Mouse (Mus musculus) stomach, embryonic 14.5 days (tissue): ENCODE data around the gene Ccser2. TPM values are rescaled to one million over a fixed set of nuclear protein-coding genes. Genes with fewer than 3 reads are reported as not detected.

ENCODE experiments used
- ATAC-seq: fragments of 200-750 bp; cut with Nextera tagmentation; 2 replicates; pipeline ENCODE4 v1.8.0; 2017; ENCODE audit warnings: low read depth, moderate TSS enrichment; ENCODE audit not compliant: insufficient number of reproducible peaks, insufficient read depth, low FRiP score
- H3K27ac ChIP-seq: fragments of 300-500 bp; sonication (generic); 2 replicates; pipeline ENCODE4 v1.5.1; 2014; ENCODE audit warnings: mild to moderate bottlenecking, low read length, moderate library complexity, mixed read lengths
- H3K27me3 ChIP-seq: fragments of 300-500 bp; sonication (generic); 2 replicates; pipeline ENCODE4 v1.6.1; 2014; ENCODE audit warnings: low read length, control low read depth, mixed read lengths; ENCODE audit not compliant: control insufficient read depth, insufficient read depth
- H3K36me3 ChIP-seq: fragments of 300-500 bp; sonication (generic); 2 replicates; pipeline ENCODE4 v1.6.1; 2014; ENCODE audit warnings: mild to moderate bottlenecking, control low read depth, low read length, moderate library complexity, mixed read lengths; ENCODE audit not compliant: control insufficient read depth, insufficient read depth
- H3K4me1 ChIP-seq: fragments of 300-500 bp; sonication (generic); 2 replicates; pipeline ENCODE4 v1.6.1; 2014; ENCODE audit warnings: low read length, control low read depth, mixed read lengths; ENCODE audit not compliant: control insufficient read depth, insufficient read depth
- H3K4me2 ChIP-seq: fragments of 300-500 bp; sonication (generic); replicated peaks from 2 replicates; pipeline ENCODE4 v1.6.1; 2014; ENCODE audit warnings: low read depth, low read length, control low read depth
- H3K4me3 ChIP-seq: fragments of 300-500 bp; sonication (generic); 2 replicates; pipeline ENCODE4 v1.5.1; 2014; ENCODE audit warnings: low read depth, low read length, control low read depth
- H3K9ac ChIP-seq: fragments of 300-500 bp; sonication (generic); replicated peaks from 2 replicates; pipeline ENCODE4 v1.6.1; 2014; ENCODE audit warnings: low read depth, mild to moderate bottlenecking, control low read depth, low read length, moderate library complexity, mixed read lengths
- H3K9me3 ChIP-seq: fragments of 300-500 bp; sonication (generic); 2 replicates; pipeline ENCODE4 v1.6.1; 2016; ENCODE audit warnings: low read depth, low read length, control low read depth; ENCODE audit not compliant: control insufficient read depth
- WGBS: fragments of 180-500 bp; shearing (Covaris S2); extraction: QIAGEN DNeasy Blood & Tissue Kit; methylation state at CpG from one replicate; pipeline ENCODE4 v1.1.7; 2014; 5-methylcytosine and 5-hydroxymethylcytosine counted together
- polyA plus RNA-seq: library from polyadenylated mRNA; unstranded; fragments of >200 nt; fragmentation: Nextera tagmentation; extraction: Ambion mirVana; gene quantifications from 2 replicates; pipeline ENCODE4 v1.2.1, GENCODE M21; 2014

Ccser2 gene
- polyA plus RNA-seq, 1 experiment from 2014 or later = 31.8 TPM

GRCm38 (mm10) chr14:36883576-36883975, 85.0 kb downstream of the Ccser2 start:
- 27% methylated on average over 3 of the region's 3 CpGs for WGBS
- ATAC-seq = no peak
- Histone ChIP-seq H3K9ac (no peak overlapping the region), H3K9me3 (no peaks in the 10 kb centered on the region), H3K36me3 (peaks cover 10% of the 10 kb centered on the region; the same call in 1 of the 2 replicates), H3K27ac (no peak overlapping the region), H3K4me1 (no peaks in the 10 kb centered on the region), H3K4me2 (no peak overlapping the region), H3K4me3 (no peak overlapping the region), H3K27me3 (no peaks in the 10 kb centered on the region)

DNA sequence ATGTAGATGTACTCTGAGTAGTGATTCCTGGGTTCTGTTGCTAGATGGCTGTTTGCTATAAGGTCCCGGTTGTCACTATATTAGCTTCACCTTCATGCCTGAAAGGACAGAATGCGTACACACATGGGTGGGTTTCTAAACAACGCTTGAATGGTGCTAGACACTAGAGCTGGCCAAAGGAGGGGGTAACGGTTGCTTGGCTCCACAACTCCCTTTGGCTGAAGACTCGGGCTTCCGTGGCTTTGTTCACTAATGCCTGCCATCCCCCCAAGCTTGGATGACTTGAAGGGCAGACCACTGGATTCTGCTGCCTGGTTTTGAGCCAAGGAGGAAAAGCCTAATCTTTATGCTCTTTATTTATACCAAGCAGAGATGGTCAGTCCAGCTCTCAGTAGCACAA, 98.3 kb downstream of the Ccser2 start:
- no peak overlapping the region for H3K4me2 ChIP-seq
- H3K9ac ChIP-seq = no peak overlapping the region
- H3K4me3 ChIP-seq = no peak overlapping the region
- ATAC-seq = no peak
- no peak overlapping the region for H3K27ac ChIP-seq
- H3K4me1 ChIP-seq = no peaks in the 10 kb centered on the region
- no peaks in the 10 kb centered on the region for H3K27me3 ChIP-seq
- no peaks in the 10 kb centered on the region for H3K36me3 ChIP-seq
- H3K9me3 ChIP-seq = no peaks in the 10 kb centered on the region
- 84% methylated on average over 6 of the region's 6 CpGs for WGBS

- WGBS = 69% methylated on average over 14 of the region's 14 CpGs
- no peak overlapping the region for H3K27ac ChIP-seq
- H3K9ac ChIP-seq = no peak overlapping the region
- no peak overlapping the region for H3K4me3 ChIP-seq
- H3K27me3 ChIP-seq = no peaks in the 10 kb centered on the region
- H3K4me1 ChIP-seq = no peaks in the 10 kb centered on the region
- no peak overlapping the region for H3K4me2 ChIP-seq
- no peaks in the 10 kb centered on the region for H3K9me3 ChIP-seq
- no peaks in the 10 kb centered on the region for H3K36me3 ChIP-seq
- ATAC-seq = no peak
These were observed 99.7 kb downstream of the Ccser2 start for GRCm38 (mm10) chr14:36868769-36869362.

- WGBS = 19% methylated on average over 6 of the region's 6 CpGs
- no peak for ATAC-seq
These were observed 101.4 kb downstream of the Ccser2 start for GRCm38 (mm10) chr14:36866966-36867700.

GRCm38 (mm10) chr14:36863877-36864489, 104.6 kb downstream of the Ccser2 start:
- no peaks in the 10 kb centered on the region for H3K36me3 ChIP-seq
- no peak overlapping the region for H3K9ac ChIP-seq
- H3K4me3 ChIP-seq = peak overlapping the region; percentile 15; the same call in 1 of the 2 replicates
- 22% methylated on average over 15 of the region's 15 CpGs for WGBS
- no peak overlapping the region for H3K27ac ChIP-seq
- H3K4me1 ChIP-seq = no peaks in the 10 kb centered on the region
- peak; percentile 38; the same call in 1 of the 2 replicates for ATAC-seq
- no peaks in the 10 kb centered on the region for H3K9me3 ChIP-seq
- H3K4me2 ChIP-seq = peak overlapping the region; percentile 30
- no peaks in the 10 kb centered on the region for H3K27me3 ChIP-seq

More at GRCm38 (mm10) chr14:36866966-36867700, 101.4 kb downstream of the Ccser2 start:
- no peaks in the 10 kb centered on the region for H3K4me1 ChIP-seq
- H3K27me3 ChIP-seq = no peaks in the 10 kb centered on the region
- H3K27ac ChIP-seq = no peak overlapping the region
- H3K4me2 ChIP-seq = no peak overlapping the region
- H3K9me3 ChIP-seq = no peaks in the 10 kb centered on the region
- no peak overlapping the region for H3K9ac ChIP-seq
- no peaks in the 10 kb centered on the region for H3K36me3 ChIP-seq
- H3K4me3 ChIP-seq = no peak overlapping the region

- WGBS = 24% methylated on average over 7 of the region's 7 CpGs
- Histone ChIP-seq H3K9ac (no peak overlapping the region), H3K27ac (no peak overlapping the region), H3K9me3 (no peaks in the 10 kb centered on the region), H3K27me3 (no peaks in the 10 kb centered on the region), H3K4me2 (no peak overlapping the region), H3K4me1 (no peaks in the 10 kb centered on the region), H3K4me3 (no peak overlapping the region), H3K36me3 (no peaks in the 10 kb centered on the region)
- no peak for ATAC-seq
These were observed 106.2 kb downstream of the Ccser2 start for GRCm38 (mm10) chr14:36862387-36862786.

DNA sequence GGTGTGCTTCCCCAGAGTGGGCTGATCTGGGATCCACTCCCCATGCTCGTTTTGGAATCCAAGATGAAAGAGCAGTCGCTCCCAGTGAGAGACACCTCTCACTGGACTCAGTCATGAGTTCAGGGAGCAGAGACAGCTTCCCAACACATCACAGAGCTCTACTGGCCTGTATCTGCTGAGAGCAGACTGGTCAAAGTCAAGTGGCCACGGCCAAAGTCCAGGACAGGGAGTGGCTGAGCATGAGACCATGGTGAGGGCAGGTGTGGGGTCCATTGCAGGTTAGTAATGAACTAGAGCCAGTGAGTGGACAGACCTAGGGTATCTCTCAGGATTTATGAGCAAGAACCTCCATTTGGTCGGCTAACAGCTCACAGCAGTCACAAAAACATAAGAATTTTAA, 109.6 kb downstream of the Ccser2 start:
- Histone ChIP-seq H3K27me3 (no peaks in the 10 kb centered on the region), H3K27ac (no peak overlapping the region), H3K4me3 (no peak overlapping the region), H3K9ac (no peak overlapping the region), H3K4me2 (no peak overlapping the region), H3K9me3 (no peaks in the 10 kb centered on the region), H3K4me1 (no peaks in the 10 kb centered on the region), H3K36me3 (no peaks in the 10 kb centered on the region)
- 64% methylated on average over 4 of the region's 4 CpGs for WGBS
- ATAC-seq = no peak

DNA sequence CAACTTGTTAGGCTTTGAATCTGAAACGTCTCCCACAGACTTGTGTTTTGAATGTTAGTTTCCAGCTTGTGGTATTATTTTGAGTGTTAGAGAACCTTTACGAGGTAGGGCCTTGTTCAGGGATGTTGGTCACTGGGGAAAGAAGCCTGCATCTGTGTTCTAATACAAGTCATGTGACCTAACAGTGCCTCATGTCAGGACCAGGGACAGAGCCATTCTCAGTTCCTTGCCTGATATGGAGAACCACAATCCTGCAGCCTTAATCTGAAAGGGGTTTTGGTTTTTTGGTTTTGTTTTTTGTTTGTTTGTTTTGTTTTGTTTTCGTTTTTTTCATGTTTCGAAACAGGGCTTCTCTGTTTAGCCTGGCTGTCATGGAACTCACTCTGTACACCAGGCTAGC, 115.6 kb downstream of the Ccser2 start:
- no peaks in the 10 kb centered on the region for H3K4me1 ChIP-seq
- H3K4me2 ChIP-seq = no peak overlapping the region
- no peak for ATAC-seq
- H3K9ac ChIP-seq = no peak overlapping the region
- H3K4me3 ChIP-seq = no peak overlapping the region
- no peaks in the 10 kb centered on the region for H3K36me3 ChIP-seq
- no peaks in the 10 kb centered on the region for H3K9me3 ChIP-seq
- WGBS = 64% methylated on average over 4 of the region's 4 CpGs
- H3K27me3 ChIP-seq = no peaks in the 10 kb centered on the region
- no peak overlapping the region for H3K27ac ChIP-seq
